Mouse (Mus musculus) midbrain, postnatal 0 days (tissue): Measurements from ENCODE around the gene Limd1. TPM values are rescaled to one million over a fixed set of nuclear protein-coding genes. Genes with fewer than 3 reads are reported as not detected.

ENCODE experiments used
- ATAC-seq: fragments of 200-750 bp; cut with Nextera tagmentation; 2 replicates; pipeline ENCODE4 v1.8.0; 2017; ENCODE audit warnings: moderate number of reproducible peaks, mild to moderate bottlenecking, moderate TSS enrichment, moderate library complexity; ENCODE audit not compliant: low FRiP score
- DNase-seq: peaks from one replicate; pipeline ENCODE4 v3.0.0-alpha.2; 2015; ENCODE audit warnings: low spot score
- H3K27ac ChIP-seq: fragments of 300-500 bp; sonication (generic); 2 replicates; pipeline ENCODE4 v1.5.1; 2014; ENCODE audit warnings: low read depth, mild to moderate bottlenecking, low read length, mixed read lengths
- H3K27me3 ChIP-seq: fragments of 300-500 bp; sonication (generic); 2 replicates; pipeline ENCODE4 v1.6.1; 2014; ENCODE audit warnings: low read length, control low read depth, mixed read lengths; ENCODE audit not compliant: insufficient read depth
- H3K36me3 ChIP-seq: fragments of 300-500 bp; sonication (generic); 2 replicates; pipeline ENCODE4 v1.6.1; 2014; ENCODE audit warnings: low read length, control low read depth, mixed read lengths; ENCODE audit not compliant: insufficient read depth
- H3K4me1 ChIP-seq: fragments of 300-500 bp; sonication (generic); 2 replicates; pipeline ENCODE4 v1.6.1; 2014; ENCODE audit warnings: mild to moderate bottlenecking, control low read depth, antibody characterized with exemption, low read length, mixed read lengths; ENCODE audit not compliant: insufficient read depth
- H3K4me2 ChIP-seq: fragments of 300-500 bp; sonication (generic); 2 replicates; pipeline ENCODE4 v1.6.1; 2014; ENCODE audit warnings: low read depth, mild to moderate bottlenecking, low read length, mixed read lengths; ENCODE audit not compliant: poor library complexity, severe bottlenecking
- H3K4me3 ChIP-seq: fragments of 300-500 bp; sonication (generic); 2 replicates; pipeline ENCODE4 v1.5.1; 2014; ENCODE audit warnings: low read depth, mild to moderate bottlenecking, low read length, moderate library complexity
- H3K9ac ChIP-seq: fragments of 300-500 bp; sonication (generic); replicated peaks from 2 replicates; pipeline ENCODE4 v1.6.1; 2014; ENCODE audit warnings: mild to moderate bottlenecking, low read length, moderate library complexity, mixed read lengths; ENCODE audit not compliant: poor library complexity, severe bottlenecking
- H3K9me3 ChIP-seq: fragments of 300-500 bp; sonication (generic); 2 replicates; pipeline ENCODE4 v1.6.1; 2016; ENCODE audit warnings: low read length, control low read depth
- CTCF ChIP-seq: IDR thresholded peaks from 2 replicates; pipeline ENCODE4 v1.5.1; 2016; ENCODE audit warnings: antibody characterized with exemption, mild to moderate bottlenecking
- WGBS: fragments of 180-500 bp; shearing (Covaris S2); extraction: QIAGEN DNeasy Blood & Tissue Kit; methylation state at CpG from one replicate; pipeline ENCODE4 v1.1.7; 2014; 5-methylcytosine and 5-hydroxymethylcytosine counted together
- polyA plus RNA-seq: library from polyadenylated mRNA; unstranded; fragments of >200 nt; fragmentation: Nextera tagmentation; extraction: Ambion mirVana; gene quantifications from 2 replicates; pipeline ENCODE4 v1.2.1, GENCODE M21; 2015
- total RNA-seq: library from RNA; depleted of rRNA; stranded (reverse); fragments of >200 nt; gene quantifications from 2 replicates; pipeline ENCODE4 v1.2.3, GENCODE M21; 2014

The Limd1 gene
- total and polyA plus RNA-seq, 2 experiments from 2014 or later: 7.9 to 27.5 TPM

DNA sequence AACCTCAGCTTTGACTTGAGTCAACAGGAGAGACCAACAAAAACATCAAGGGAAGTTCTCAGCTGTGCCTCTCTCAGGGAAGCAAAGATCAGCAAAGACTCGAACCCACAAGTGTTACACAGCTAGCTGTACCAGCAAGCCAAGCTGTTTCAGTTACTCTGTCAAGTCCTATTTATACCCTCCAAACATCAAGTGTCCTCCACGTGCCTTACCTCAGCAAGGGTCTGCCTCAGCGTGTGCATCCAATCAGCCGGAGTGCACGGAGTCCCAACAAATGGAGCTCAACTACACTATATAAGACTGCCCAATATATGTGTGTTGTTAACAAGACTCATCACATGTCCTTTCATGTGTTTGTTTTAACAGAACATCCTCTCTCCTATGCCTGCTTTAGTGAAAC, 48.0 kb downstream of the Limd1 start:
- Histone ChIP-seq H3K36me3 (no peaks in the 10 kb centered on the region), H3K27ac (no peak overlapping the region), H3K4me1 (peaks cover 6% of the 10 kb centered on the region), H3K4me3 (no peak overlapping the region), H3K9ac (no peak overlapping the region), H3K4me2 (no peak overlapping the region), H3K9me3 (no peaks in the 10 kb centered on the region), H3K27me3 (no peaks in the 10 kb centered on the region)
- WGBS: 83% methylated on average over 5 of the region's 5 CpGs
- ATAC-seq (no peak), DNase-seq (no peak)
- TF ChIP-seq CTCF: no peak

DNA sequence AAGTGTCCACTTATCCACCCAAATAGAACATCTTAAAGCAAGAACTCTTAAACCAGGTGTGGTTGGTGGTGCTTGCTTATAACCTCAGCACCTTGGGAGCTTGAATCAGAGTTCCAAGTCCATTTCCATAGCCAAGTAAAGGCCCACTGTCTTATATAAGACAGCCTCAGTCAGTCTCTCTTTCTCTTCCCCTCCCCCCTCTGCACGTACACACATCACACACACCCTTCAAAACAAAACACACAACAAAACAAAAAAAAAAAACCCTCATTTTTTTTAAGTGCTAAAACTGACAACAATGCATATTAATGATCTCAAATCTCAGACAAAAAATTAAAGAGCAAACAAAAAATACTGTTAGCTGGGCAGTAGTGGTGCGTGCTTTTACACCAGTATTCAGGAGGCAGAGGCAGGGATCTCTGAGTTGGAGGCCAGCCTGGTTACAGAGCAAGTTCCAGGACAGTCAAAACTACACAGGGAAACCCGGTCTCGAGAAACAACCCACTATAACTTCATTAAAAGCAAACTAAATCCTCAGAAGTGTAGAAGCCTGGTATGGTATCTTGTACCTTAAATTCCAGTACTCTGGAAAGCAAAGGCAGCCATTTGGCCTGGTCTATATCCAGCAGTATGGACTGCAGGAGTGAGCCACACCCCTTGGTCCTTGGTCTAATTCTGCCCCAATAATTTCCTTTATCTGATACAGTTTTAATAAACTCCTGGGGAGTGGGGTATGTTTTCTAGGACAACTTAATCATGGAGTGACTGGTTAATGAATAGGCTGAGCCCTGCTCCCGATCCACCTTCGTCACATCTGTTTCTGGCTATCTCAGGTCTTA, 49.8 kb downstream of the Limd1 start:
- H3K4me1 ChIP-seq: peaks cover 10% of the 10 kb centered on the region
- WGBS: 16% methylated on average over 6 of the region's 6 CpGs
- peak overlapping the region; percentile 98 for H3K4me3 ChIP-seq
- H3K9ac ChIP-seq: peak overlapping the region; percentile 70
- no peak for TF ChIP-seq CTCF
- no peaks in the 10 kb centered on the region for H3K27me3 ChIP-seq
- DNase-seq: peak; percentile 8
- ATAC-seq: no peak
- peak overlapping the region; percentile 59 for H3K4me2 ChIP-seq
- H3K36me3 ChIP-seq: no peaks in the 10 kb centered on the region
- H3K9me3 ChIP-seq: no peaks in the 10 kb centered on the region
- peak overlapping the region; percentile 97 for H3K27ac ChIP-seq

DNA sequence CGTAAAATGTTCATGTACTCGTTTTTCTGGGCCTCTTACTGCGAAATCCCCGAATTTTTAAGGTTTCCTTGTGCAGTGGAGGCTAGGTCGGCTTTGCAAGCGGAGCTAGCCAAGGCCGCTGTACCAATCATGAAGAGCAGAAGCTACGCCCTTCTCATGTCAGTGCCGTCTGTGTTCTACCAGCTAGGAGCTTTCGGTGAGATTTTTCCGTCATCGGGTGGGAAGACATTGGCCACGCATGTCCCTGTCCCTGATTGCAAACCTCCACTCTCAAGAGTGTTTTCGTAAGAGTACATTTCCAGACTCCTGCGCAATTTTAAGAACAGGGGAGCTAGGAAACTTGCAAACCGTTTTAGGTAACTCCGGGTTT, 50.4 kb downstream of the Limd1 start:
- TF ChIP-seq CTCF: no peak
- Histone ChIP-seq H3K9ac (peak overlapping the region; percentile 70), H3K4me2 (peak overlapping the region; percentile 59), H3K4me1 (peaks cover 10% of the 10 kb centered on the region), H3K9me3 (no peaks in the 10 kb centered on the region), H3K36me3 (no peaks in the 10 kb centered on the region), H3K27ac (peak overlapping the region; percentile 97), H3K4me3 (peak overlapping the region; percentile 98), H3K27me3 (no peaks in the 10 kb centered on the region)
- peak; percentile 38 for ATAC-seq
- DNase-seq: peak; percentile 49
- 3% methylated on average over 17 of the region's 17 CpGs for WGBS

DNA sequence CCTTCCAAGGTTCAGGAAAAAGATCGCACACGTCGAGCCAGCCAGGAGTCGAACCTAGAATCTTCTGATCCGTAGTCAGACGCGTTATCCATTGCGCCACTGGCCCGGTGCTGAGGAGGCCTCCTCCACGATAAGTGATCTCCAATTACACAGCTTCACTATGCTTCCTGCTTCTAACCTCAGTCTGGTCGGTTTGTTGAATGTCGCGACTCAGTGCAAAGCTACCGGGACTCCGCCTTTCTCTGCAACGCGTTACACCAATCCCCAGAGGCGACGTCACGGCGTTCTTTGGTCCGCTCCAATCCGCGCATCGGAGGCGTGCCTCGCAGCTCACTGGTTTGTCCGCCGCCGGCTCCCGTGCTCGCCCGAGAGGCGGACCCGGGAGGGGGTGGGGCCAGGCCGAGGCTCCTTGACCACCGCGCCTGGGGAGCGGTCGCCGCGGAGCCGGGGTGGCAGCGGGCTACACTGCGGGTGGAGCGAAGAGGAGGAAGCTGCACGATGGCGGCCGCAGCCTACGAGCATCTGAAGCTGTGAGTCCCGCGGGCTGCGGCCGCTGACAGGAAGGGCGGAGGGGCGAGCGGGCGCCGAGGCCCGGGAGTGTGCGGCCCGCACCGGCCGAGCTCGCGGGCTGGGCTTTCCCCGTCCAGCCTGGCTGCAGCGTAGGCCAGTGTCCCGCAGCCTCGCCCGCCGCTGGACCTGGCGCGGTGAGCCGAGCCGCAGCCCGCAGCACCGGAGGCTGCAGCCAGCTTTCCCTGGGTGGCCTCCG, 51.1 kb downstream of the Limd1 start, which contains the start of gene Sacm1l:
Gene Sacm1l, plus strand, starts transcription at position 368 of the 766 bp plus-strand sequence.
- H3K4me1 ChIP-seq: peaks cover 10% of the 10 kb centered on the region
- H3K4me3 ChIP-seq: peak within 1 kb of the TSS; percentile 98
- peak within 1 kb of the TSS; percentile 94 for H3K9ac ChIP-seq
- DNase-seq (peak; percentile 100), ATAC-seq (peak; percentile 98)
- H3K27me3 ChIP-seq: no peaks in the 10 kb centered on the region
- under 1% methylated on average over 62 of the region's 79 CpGs for WGBS
- peak within 1 kb of the TSS; percentile 68 for H3K4me2 ChIP-seq
- TF ChIP-seq CTCF: no peak
- no peaks in the 10 kb centered on the region for H3K36me3 ChIP-seq
- H3K9me3 ChIP-seq: no peaks in the 10 kb centered on the region
- peak within 1 kb of the TSS; percentile 97 for H3K27ac ChIP-seq

DNA sequence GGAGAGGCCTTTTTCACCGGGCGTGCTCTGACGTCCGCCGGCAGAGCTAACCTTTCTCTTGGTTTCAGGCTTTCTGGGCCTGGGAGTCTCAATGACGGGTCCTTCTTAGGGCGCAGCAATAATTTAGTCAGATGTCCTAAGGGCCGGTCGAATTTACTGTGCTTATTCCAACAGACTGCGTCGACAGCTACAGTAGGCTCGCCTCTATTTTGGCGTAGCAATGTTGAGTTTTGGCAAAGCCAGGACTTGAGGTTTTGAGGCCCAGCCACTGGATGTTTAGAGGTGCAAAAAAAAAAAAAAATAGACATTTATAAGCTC, 51.6 kb downstream of the Limd1 start:
- 0% methylated on average over 13 of the region's 13 CpGs for WGBS
- DNase-seq (peak; percentile 59), ATAC-seq (no peak)
- Histone ChIP-seq H3K4me2 (peak overlapping the region; percentile 68), H3K4me1 (peaks cover 10% of the 10 kb centered on the region), H3K36me3 (peaks cover 2% of the 10 kb centered on the region; the same call in 1 of the 2 replicates), H3K9me3 (no peaks in the 10 kb centered on the region), H3K27ac (peak overlapping the region; percentile 97), H3K9ac (peak overlapping the region; percentile 94), H3K4me3 (peak overlapping the region; percentile 98), H3K27me3 (no peaks in the 10 kb centered on the region)
- no peak for TF ChIP-seq CTCF
